Mouse (Mus musculus): Measurements from ENCODE around the gene Scand1.

Gene Scand1

DNA sequence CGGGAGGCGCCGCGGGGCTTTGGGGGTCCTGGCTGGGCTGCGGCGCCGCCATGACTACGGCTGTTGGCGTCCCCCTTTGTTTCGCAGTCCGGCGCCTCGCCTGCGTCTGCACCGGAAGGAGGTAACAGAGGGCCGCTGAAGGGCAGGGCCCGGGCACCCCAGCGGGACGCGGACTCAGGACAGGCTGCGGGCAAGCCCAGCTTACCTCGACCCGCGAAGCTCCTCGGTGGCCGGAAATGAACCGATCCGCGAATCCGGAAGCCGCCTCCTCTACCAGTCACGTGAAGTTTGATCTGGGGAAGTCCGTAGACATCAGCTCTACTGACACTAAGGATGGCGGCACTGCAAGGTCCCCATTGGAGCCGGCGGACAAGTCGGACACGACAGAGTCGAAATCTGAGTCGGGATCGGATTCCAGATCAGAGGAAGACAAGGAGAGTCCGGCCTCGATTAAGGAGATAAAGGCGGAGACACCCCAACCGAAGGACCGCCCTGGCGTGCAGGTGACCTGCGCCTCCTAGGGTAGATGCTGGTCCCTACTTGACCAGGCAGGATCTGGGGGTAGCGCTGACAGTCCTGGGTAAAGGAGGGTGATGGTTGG lies at the start of gene Scand1, which contains the start of gene Cnbd2:
Scand1 (minus strand) TSS at position 408 of the 601 bp plus-strand sequence.
Cnbd2 (plus strand) TSS at position 3 of the 601 bp plus-strand sequence.
- peak; percentile 87 for DNase-seq (ENCODE audit: inconsistent ontology term)

- peak; percentile 88 for DNase-seq (ENCODE audit: inconsistent ontology term)
Measured at GRCm38 (mm10) chr2:156356031-156356430, 43.5 kb upstream of the Scand1 start.

GRCm38 (mm10) chr2:156353265-156353692 lies 40.8 kb upstream of the Scand1 start:
- no peak for DNase-seq (ENCODE audit: inconsistent ontology term)

GRCm38 (mm10) chr2:156352413-156353165 lies 40.1 kb upstream of the Scand1 start:
- no peak for DNase-seq (ENCODE audit: inconsistent ontology term)

DNA sequence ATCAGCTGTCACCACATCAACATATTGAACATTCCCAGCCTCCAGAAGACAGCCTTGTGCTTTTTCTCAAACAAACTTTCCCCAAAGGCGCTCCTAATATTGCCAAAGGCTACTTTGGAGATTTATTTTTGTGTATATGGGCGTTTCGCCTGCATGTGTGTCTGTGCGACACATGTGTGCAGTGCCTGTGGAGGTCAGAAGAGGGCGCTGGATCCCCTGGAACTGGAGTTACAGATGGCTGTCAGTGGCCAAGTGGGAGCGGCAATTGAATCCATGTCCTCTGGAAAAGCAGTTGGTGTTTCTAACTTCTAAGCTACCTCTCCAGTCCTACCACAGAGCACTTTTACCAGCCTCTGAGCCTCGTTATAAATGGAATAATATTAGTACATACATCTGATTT lies 38.7 kb upstream of the Scand1 start:
- DNase-seq (ENCODE audit: inconsistent ontology term), result no peak

DNA sequence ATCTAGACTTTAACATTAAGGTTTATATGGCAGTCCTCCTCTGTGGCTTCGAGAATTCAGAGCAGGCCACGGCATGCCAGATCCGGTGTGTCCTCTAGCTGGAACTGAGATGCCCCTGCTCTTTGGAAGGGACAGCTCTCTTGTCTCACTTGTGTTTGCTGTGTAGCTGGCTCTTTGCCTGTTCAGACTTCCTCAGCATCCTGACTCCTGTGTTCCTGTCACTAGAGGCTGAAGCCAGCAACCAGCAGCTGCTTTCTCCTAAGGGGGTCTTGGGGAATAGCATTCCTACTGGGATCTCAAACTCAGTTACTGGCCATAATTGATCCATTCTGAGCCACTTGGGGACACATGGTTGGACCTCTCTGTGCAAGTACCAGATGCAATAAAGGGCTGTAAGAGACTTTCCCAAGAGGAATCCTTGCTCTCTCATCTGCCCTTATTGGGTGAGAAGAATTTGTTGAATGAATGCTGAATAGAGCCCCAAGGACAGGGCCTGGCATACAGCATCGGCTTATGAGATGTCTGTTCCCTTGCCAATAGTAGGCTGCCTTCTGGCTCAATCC lies 36.9 kb upstream of the Scand1 start:
- DNase-seq (ENCODE audit: inconsistent ontology term), result peak; percentile 51

DNA sequence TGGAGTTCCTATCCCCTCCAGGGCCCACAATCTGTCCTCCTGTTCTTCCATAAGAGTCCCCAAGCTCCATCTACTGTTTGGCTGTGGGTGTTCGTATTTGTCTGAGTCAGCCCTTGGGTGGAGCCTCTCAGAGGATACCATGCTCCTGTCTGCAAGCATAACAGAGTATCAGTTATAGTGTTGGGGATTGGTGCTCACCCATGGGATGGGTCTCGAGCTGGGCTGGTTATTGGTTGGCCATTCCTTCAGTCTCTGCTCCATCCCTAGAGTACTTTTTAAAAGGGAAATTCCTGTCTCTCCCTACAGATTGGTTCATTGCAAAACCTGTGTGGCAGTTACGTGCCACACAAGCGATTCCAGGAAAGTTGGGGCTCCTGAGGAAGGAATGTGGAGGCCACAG lies 36.3 kb upstream of the Scand1 start:
- DNase-seq (ENCODE audit: inconsistent ontology term), result no peak

GRCm38 (mm10) chr2:156344775-156345532 lies 32.5 kb upstream of the Scand1 start:
- DNase-seq (ENCODE audit: inconsistent ontology term), result peak; percentile 45

DNA sequence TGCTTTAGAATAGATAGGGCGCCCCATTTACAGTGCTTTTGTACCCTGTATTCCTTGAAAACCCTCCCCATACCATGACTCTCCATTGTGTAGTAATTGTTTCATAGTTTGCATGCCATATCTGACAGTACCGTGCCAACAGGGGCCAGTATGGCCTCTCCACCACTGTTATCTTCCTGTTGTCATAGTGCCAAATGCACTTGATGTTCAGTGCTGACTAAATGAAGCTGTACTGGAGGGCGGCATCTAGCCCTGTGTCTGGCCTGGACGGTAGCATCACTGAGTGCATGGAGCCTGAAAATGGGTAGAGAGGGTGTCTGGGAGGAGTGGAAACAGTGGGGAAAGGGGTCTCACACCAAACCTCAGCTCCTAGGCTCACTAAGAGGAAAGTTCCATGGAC lies 27.6 kb upstream of the Scand1 start:
- no peak for DNase-seq (ENCODE audit: inconsistent ontology term)

- DNase-seq (ENCODE audit: inconsistent ontology term), result no peak
Measured at GRCm38 (mm10) chr2:156331446-156331965, 19.0 kb upstream of the Scand1 start.

GRCm38 (mm10) chr2:156330681-156331080 lies 18.2 kb upstream of the Scand1 start:
- DNase-seq (ENCODE audit: inconsistent ontology term), result no peak

DNA sequence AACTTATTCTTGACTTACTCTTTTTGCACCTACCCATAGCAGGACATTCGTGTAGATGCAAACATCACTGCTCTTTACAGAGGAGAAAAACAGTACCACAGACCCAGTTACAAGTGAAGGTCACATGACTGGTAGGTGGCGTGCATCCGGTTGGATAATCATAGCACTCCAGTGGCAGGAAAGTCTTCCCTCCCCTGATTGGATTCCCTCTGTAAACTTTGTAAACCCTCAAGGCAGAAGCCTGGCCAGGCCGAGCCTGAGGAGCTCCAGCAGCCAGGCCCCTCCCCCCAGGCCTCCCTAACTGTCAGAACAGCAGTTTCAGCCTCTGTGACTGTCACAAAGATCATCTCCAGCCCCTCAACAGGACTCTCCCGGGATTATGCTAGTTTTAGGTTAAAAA lies 12.2 kb upstream of the Scand1 start:
- DNase-seq (ENCODE audit: inconsistent ontology term), result no peak

DNA sequence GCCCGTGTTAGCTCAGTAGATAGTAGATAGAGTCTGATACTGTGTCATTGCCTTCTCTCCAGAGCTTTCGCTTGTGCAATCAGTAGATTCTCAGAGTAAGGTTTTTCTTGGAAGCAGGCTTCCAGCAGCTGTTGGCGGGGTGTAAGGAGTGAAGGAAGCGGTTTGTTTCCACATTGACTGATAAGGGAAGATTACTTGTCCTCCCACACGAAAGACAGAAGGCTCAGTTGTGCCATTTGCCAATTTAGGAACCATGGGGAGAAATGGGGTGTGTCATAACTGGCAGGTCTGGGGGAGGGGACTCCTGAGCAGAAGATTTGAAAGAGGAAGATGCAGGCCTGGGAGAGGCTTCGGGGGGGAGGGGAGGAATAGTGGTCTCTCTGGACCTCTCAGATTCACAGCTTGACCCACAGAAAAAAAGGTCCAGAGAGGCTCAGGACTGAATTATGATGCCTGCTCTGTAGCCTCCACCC lies 11.6 kb upstream of the Scand1 start:
- DNase-seq (ENCODE audit: inconsistent ontology term), result no peak

DNA sequence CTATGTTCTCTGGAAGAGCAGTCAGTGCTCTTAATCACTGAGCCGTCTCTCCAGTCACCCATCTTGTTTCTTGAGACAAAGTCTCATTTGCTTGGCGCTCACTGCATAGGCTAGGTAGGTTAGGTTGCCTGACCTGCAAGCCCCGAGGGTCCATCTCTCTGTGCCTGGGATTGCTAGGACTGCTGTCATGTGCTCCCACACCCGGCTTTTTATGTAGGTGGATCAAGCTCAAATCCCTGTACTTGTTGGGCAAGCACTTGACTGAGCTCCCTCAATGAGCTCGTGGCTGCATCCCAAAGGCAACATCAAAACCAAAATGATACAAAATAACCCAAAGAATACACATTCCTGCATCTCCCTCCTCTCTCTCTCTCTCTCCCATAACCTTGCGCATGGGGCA lies 9.0 kb upstream of the Scand1 start:
- no peak for DNase-seq (ENCODE audit: inconsistent ontology term)

DNA sequence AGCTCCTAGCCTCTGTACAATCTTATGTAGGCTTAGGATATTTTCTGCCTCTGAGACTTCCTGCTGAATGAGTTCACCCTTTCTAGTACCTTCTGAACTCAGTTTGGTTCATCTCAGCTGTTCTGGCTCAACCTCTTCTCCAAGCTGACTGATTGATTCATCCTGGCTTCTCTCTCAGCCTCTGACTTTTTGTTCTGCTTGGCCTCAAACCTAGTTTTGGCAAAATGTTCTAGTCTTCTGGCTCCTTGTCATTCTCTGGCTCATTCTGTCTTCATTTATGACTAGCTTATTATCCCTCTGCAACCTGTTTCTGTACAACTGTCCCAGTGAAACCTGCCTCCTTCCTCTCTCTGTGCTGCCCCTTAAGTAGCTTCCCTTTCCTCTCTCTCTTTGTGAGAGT lies 6.0 kb upstream of the Scand1 start:
- no peak for DNase-seq (ENCODE audit: inconsistent ontology term)

DNA sequence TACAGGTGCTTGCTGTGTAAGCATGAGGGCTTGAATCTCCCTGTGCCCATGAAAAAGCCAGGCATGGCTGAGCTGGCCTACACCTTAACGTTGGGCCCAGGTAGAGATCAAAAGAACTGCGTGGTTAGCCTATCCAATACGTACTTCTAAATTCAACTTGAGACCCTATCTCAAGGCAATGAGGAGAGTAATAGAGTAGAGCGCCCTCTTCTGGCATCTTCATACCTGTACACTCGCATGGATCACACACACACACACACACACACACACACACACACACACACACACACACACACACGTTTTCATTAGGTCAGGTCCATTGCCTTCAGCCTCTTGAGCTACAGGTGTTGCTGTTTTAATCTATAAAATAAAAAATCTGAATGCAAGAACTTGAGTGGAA lies 2.3 kb upstream of the Scand1 start:
- no peak for DNase-seq (ENCODE audit: inconsistent ontology term)

- DNase-seq (ENCODE audit: inconsistent ontology term), result no peak
Measured at GRCm38 (mm10) chr2:156313153-156313552, 649 bp upstream of the Scand1 start.

GRCm38 (mm10) chr2:156311841-156312291 lies 638 bp downstream of the Scand1 start:
- peak; percentile 75 for DNase-seq (ENCODE audit: inconsistent ontology term)

DNA sequence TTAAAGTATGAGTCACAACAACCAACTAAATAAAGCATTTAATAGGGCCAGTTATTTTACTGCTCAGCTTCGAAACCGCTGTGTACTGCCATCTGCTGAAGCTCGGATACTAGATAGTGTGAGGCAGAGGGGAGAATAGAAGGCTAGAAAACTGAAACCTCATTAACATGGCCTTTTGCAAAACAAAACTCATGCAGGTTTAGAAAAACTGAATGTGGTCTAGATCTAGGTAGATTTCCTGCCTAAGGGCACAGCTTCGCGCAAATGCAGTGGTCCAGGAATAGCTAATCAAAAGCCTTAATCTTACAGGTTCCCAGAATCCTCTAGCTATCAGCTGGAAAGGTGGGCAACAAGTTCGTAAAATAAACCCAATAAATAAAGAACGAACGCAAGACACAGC lies 1.1 kb downstream of the Scand1 start:
- DNase-seq (ENCODE audit: inconsistent ontology term), result no peak

GRCm38 (mm10) chr2:156310945-156311344 lies 1.6 kb downstream of the Scand1 start:
- peak; percentile 1 for DNase-seq (ENCODE audit: inconsistent ontology term)

DNA sequence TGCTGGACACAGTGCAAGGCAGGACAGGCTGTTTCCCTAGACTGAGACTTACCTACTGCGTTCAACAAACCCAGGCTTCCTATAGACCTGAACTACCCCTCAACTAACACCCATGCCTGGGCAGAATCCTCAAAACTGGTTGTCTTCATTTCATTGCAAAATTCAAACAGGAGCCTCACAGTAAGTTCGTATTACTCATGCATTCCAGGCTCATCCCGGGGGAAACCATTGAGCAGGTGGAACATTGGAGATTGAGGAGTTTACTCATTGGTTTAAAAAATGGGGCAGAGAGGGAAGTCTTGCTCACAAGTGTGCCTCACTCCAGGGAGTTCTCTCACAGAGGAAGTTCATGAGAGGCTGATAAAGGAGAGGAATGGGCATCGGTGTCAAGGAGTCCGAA lies 2.0 kb downstream of the Scand1 start:
- DNase-seq (ENCODE audit: inconsistent ontology term), result no peak

DNA sequence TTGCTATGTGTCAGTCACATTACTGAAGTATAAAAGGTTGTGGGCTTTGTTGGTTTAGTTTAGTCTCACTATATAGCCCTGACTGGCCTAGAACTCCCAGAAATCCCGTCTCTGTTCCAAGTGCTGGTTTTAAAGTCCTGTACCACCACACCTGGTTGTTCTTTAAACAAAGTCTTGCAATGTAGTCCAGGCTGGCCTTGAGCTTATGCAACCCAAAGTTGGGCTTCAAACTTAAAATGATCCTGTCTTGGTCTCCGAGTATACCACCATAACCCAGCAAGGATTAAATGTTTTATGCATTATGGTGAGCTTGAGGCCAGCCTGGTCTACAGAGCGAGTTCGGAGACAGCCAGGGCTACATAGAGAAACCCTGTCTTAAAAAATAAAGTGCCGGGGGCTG lies 2.6 kb downstream of the Scand1 start:
- DNase-seq (ENCODE audit: inconsistent ontology term), result no peak

All from Muller cell, postnatal 12 days (primary cell).